Mouse (Mus musculus) limb, embryonic 11.5 days (tissue): ENCODE measurements at regions not wholly inside any gene's neighbourhood (a gene's known extent, or its start where the extent isn't known, plus 50 kb on each side); places are given as distances from the start of the nearest gene placed in this dataset.

ENCODE experiments used
- ATAC-seq: fragments of 200-750 bp; cut with Nextera tagmentation; 2 replicates; pipeline ENCODE4 v1.8.0; 2017; ENCODE audit warnings: low read depth; ENCODE audit not compliant: insufficient number of reproducible peaks, low FRiP score, low TSS enrichment
- DNase-seq: peaks from one replicate; pipeline ENCODE4 v3.0.0-alpha.2; 2015; ENCODE audit warnings: low spot score
- H3K27ac ChIP-seq: fragments of 300-500 bp; sonication (generic); replicated peaks from 2 replicates; pipeline ENCODE4 v1.5.1; 2014; ENCODE audit warnings: low read depth, mild to moderate bottlenecking, low read length
- H3K27me3 ChIP-seq: fragments of 300-500 bp; sonication (generic); 2 replicates; pipeline ENCODE4 v1.6.1; 2014; ENCODE audit warnings: mild to moderate bottlenecking, low read length, mixed read lengths; ENCODE audit not compliant: control insufficient read depth, insufficient read depth
- H3K36me3 ChIP-seq: fragments of 300-500 bp; sonication (generic); 2 replicates; pipeline ENCODE4 v1.6.1; 2014; ENCODE audit warnings: mild to moderate bottlenecking, low read length, moderate library complexity, mixed read lengths; ENCODE audit not compliant: control insufficient read depth, insufficient read depth
- H3K4me1 ChIP-seq: fragments of 300-500 bp; sonication (generic); 2 replicates; pipeline ENCODE4 v1.6.1; 2014; ENCODE audit warnings: low read length, mixed read lengths; ENCODE audit not compliant: control insufficient read depth, insufficient read depth
- H3K4me2 ChIP-seq: fragments of 300-500 bp; sonication (generic); 2 replicates; pipeline ENCODE4 v1.6.1; 2014; ENCODE audit warnings: low read depth, mild to moderate bottlenecking, moderate library complexity; ENCODE audit not compliant: severe bottlenecking
- H3K4me3 ChIP-seq: fragments of 300-500 bp; sonication (generic); 2 replicates; pipeline ENCODE4 v1.5.1; 2014; ENCODE audit warnings: low read depth, low read length
- H3K9ac ChIP-seq: fragments of 300-500 bp; sonication (generic); 2 replicates; pipeline ENCODE4 v1.6.1; 2014; ENCODE audit warnings: mild to moderate bottlenecking, low read length
- H3K9me3 ChIP-seq: fragments of 300-500 bp; sonication (generic); 2 replicates; pipeline ENCODE4 v1.6.1; 2016; ENCODE audit warnings: low read length; ENCODE audit not compliant: control insufficient read depth
- WGBS: fragments of 180-500 bp; shearing (Covaris S2); extraction: QIAGEN DNeasy Blood & Tissue Kit; methylation state at CpG from one replicate; pipeline ENCODE4 v1.1.7; 2014; 5-methylcytosine and 5-hydroxymethylcytosine counted together

GRCm38 (mm10) chr19:56029428-56030281, 257.3 kb upstream of the Habp2 start:
- Histone ChIP-seq H3K27me3 (no peaks in the 10 kb centered on the region), H3K9me3 (no peaks in the 10 kb centered on the region; the same call in 1 of the 2 replicates), H3K4me3 (no peak overlapping the region), H3K9ac (peak overlapping the region; percentile 50), H3K4me2 (0 out of 2 replicates have a peak overlapping the region, but pooled peaks have one; percentile 7), H3K36me3 (no peaks in the 10 kb centered on the region), H3K4me1 (peaks cover 17% of the 10 kb centered on the region), H3K27ac (peak overlapping the region; percentile 93)
- peak; percentile 67 for DNase-seq
- ATAC-seq, result peak; percentile 81
- 25% methylated on average over 21 of the region's 21 CpGs for WGBS

GRCm38 (mm10) chr19:56030401-56030925, 256.5 kb upstream of the Habp2 start:
- 59% methylated on average over 4 of the region's 4 CpGs for WGBS
- peaks cover 17% of the 10 kb centered on the region for H3K4me1 ChIP-seq
- DNase-seq (no peak), ATAC-seq (no peak)
- H3K4me3 ChIP-seq, result no peak overlapping the region
- no peak overlapping the region for H3K4me2 ChIP-seq
- H3K36me3 ChIP-seq, result no peaks in the 10 kb centered on the region
- peak overlapping the region; percentile 93 for H3K27ac ChIP-seq
- H3K9ac ChIP-seq, result no peak overlapping the region
- H3K27me3 ChIP-seq, result no peaks in the 10 kb centered on the region
- no peaks in the 10 kb centered on the region; the same call in 1 of the 2 replicates for H3K9me3 ChIP-seq

GRCm38 (mm10) chr19:56034552-56034951, 252.4 kb upstream of the Habp2 start:
- peaks cover 9% of the 10 kb centered on the region for H3K4me1 ChIP-seq
- no peak overlapping the region for H3K9ac ChIP-seq
- H3K36me3 ChIP-seq, result no peaks in the 10 kb centered on the region
- DNase-seq, result no peak
- H3K27ac ChIP-seq, result no peak overlapping the region
- no peaks in the 10 kb centered on the region for H3K9me3 ChIP-seq
- H3K27me3 ChIP-seq, result no peaks in the 10 kb centered on the region
- WGBS, result 66% methylated on average over 4 of the region's 4 CpGs
- no peak for ATAC-seq
- no peak overlapping the region for H3K4me2 ChIP-seq
- no peak overlapping the region for H3K4me3 ChIP-seq

- H3K36me3 ChIP-seq, result no peaks in the 10 kb centered on the region
- H3K27me3 ChIP-seq, result no peaks in the 10 kb centered on the region
- H3K9me3 ChIP-seq, result no peaks in the 10 kb centered on the region
- H3K4me1 ChIP-seq, result no peaks in the 10 kb centered on the region
- no peak overlapping the region for H3K4me3 ChIP-seq
- H3K27ac ChIP-seq, result no peak overlapping the region
- H3K4me2 ChIP-seq, result no peak overlapping the region
- H3K9ac ChIP-seq, result no peak overlapping the region
- DNase-seq (no peak), ATAC-seq (no peak)
- WGBS, result 79% methylated on average over 3 of the region's 3 CpGs
Measured at GRCm38 (mm10) chr19:56037584-56037983, 249.4 kb upstream of the Habp2 start.

- DNase-seq (no peak), ATAC-seq (no peak)
- no peak overlapping the region for H3K4me3 ChIP-seq
- no peaks in the 10 kb centered on the region for H3K4me1 ChIP-seq
- no peak overlapping the region for H3K4me2 ChIP-seq
- no peak overlapping the region for H3K27ac ChIP-seq
- no peaks in the 10 kb centered on the region for H3K27me3 ChIP-seq
- WGBS, result 76% methylated on average over 17 of the region's 17 CpGs
- H3K9ac ChIP-seq, result no peak overlapping the region
- no peaks in the 10 kb centered on the region for H3K9me3 ChIP-seq
- no peaks in the 10 kb centered on the region for H3K36me3 ChIP-seq
Measured at GRCm38 (mm10) chr19:56039091-56040004, 247.6 kb upstream of the Habp2 start.

- Histone ChIP-seq H3K9me3 (no peaks in the 10 kb centered on the region), H3K27me3 (no peaks in the 10 kb centered on the region), H3K4me2 (no peak overlapping the region), H3K4me3 (no peak overlapping the region), H3K27ac (no peak overlapping the region), H3K36me3 (no peaks in the 10 kb centered on the region), H3K9ac (no peak overlapping the region), H3K4me1 (no peaks in the 10 kb centered on the region)
- 92% methylated on average over 3 of the region's 3 CpGs for WGBS
- ATAC-seq (no peak), DNase-seq (no peak)
Measured at GRCm38 (mm10) chr19:56041930-56042329, 245.0 kb upstream of the Habp2 start.

GRCm38 (mm10) chr19:56046784-56047390, 240.1 kb upstream of the Habp2 start:
- Histone ChIP-seq H3K4me2 (no peak overlapping the region), H3K4me1 (no peaks in the 10 kb centered on the region), H3K36me3 (no peaks in the 10 kb centered on the region), H3K9ac (no peak overlapping the region), H3K4me3 (no peak overlapping the region), H3K27me3 (no peaks in the 10 kb centered on the region), H3K9me3 (no peaks in the 10 kb centered on the region), H3K27ac (no peak overlapping the region)
- no peak for ATAC-seq
- DNase-seq, result no peak
- WGBS, result 84% methylated on average over 16 of the region's 16 CpGs

- H3K36me3 ChIP-seq, result no peaks in the 10 kb centered on the region
- H3K27ac ChIP-seq, result no peak overlapping the region
- H3K9me3 ChIP-seq, result no peaks in the 10 kb centered on the region
- WGBS, result 97% methylated on average over 8 of the region's 8 CpGs
- no peaks in the 10 kb centered on the region for H3K27me3 ChIP-seq
- 0 out of 2 replicates have a peak, but pooled peaks cover 3% of the 10 kb centered on the region for H3K4me1 ChIP-seq
- no peak for ATAC-seq
- no peak overlapping the region for H3K9ac ChIP-seq
- no peak for DNase-seq
- no peak overlapping the region for H3K4me2 ChIP-seq
- no peak overlapping the region for H3K4me3 ChIP-seq
Measured at GRCm38 (mm10) chr19:56054186-56054585, 232.8 kb upstream of the Habp2 start.
